Mouse (Mus musculus): ENCODE data around the gene Katnbl1. TPM values are rescaled to one million over a fixed set of nuclear protein-coding genes. Genes with fewer than 3 reads are reported as not detected.

The Katnbl1 gene
- total RNA-seq (2015; ENCODE audit: low replicate concordance) (8.5 and 11.9 TPM in 2 replicates), total RNA-seq (2017; ENCODE audit: low replicate concordance) (2.0 and 8.1 TPM in 2 replicates)

GRCm38 (mm10) chr2:112378973-112379898 lies at the start of gene Katnbl1:
Katnbl1 (plus strand) TSS chr2:112379211.
- peak; percentile 97 for ATAC-seq (replicated peaks; ENCODE audit: low FRiP score, poor library complexity, severe bottlenecking)

GRCm38 (mm10) chr2:112332051-112332898 lies 46.7 kb upstream of the Katnbl1 start:
- ATAC-seq (replicated peaks; ENCODE audit: low FRiP score, poor library complexity, severe bottlenecking): no peak

GRCm38 (mm10) chr2:112337211-112337610 lies 41.8 kb upstream of the Katnbl1 start:
- no peak for ATAC-seq (replicated peaks; ENCODE audit: low FRiP score, poor library complexity, severe bottlenecking)

GRCm38 (mm10) chr2:112339736-112340135 lies 39.3 kb upstream of the Katnbl1 start:
- ATAC-seq (replicated peaks; ENCODE audit: low FRiP score, poor library complexity, severe bottlenecking): no peak

- ATAC-seq (replicated peaks; ENCODE audit: low FRiP score, poor library complexity, severe bottlenecking): no peak
Measured at GRCm38 (mm10) chr2:112341117-112341516, 37.9 kb upstream of the Katnbl1 start.

GRCm38 (mm10) chr2:112348246-112348645 lies 30.8 kb upstream of the Katnbl1 start:
- no peak for ATAC-seq (replicated peaks; ENCODE audit: low FRiP score, poor library complexity, severe bottlenecking)

- ATAC-seq (replicated peaks; ENCODE audit: low FRiP score, poor library complexity, severe bottlenecking): no peak
Measured at GRCm38 (mm10) chr2:112353685-112354455, 25.1 kb upstream of the Katnbl1 start.

GRCm38 (mm10) chr2:112359611-112360010 lies 19.4 kb upstream of the Katnbl1 start:
- no peak for ATAC-seq (replicated peaks; ENCODE audit: low FRiP score, poor library complexity, severe bottlenecking)

- ATAC-seq (replicated peaks; ENCODE audit: low FRiP score, poor library complexity, severe bottlenecking): no peak
Measured at GRCm38 (mm10) chr2:112360012-112360780, 18.8 kb upstream of the Katnbl1 start.

GRCm38 (mm10) chr2:112360781-112361169 lies 18.2 kb upstream of the Katnbl1 start:
- ATAC-seq (replicated peaks; ENCODE audit: low FRiP score, poor library complexity, severe bottlenecking): no peak

GRCm38 (mm10) chr2:112367222-112367621 lies 11.8 kb upstream of the Katnbl1 start:
- ATAC-seq (replicated peaks; ENCODE audit: low FRiP score, poor library complexity, severe bottlenecking): peak; percentile 44

- ATAC-seq (replicated peaks; ENCODE audit: low FRiP score, poor library complexity, severe bottlenecking): peak; percentile 91
Measured at GRCm38 (mm10) chr2:112367726-112368673, 11.0 kb upstream of the Katnbl1 start, which contains the start of gene Emc4. Emc4 (minus strand) TSS chr2:112368027.

- ATAC-seq (replicated peaks; ENCODE audit: low FRiP score, poor library complexity, severe bottlenecking): no peak
Measured at GRCm38 (mm10) chr2:112369941-112370340, 9.1 kb upstream of the Katnbl1 start.

- ATAC-seq (replicated peaks; ENCODE audit: low FRiP score, poor library complexity, severe bottlenecking): no peak
Measured at GRCm38 (mm10) chr2:112373141-112373540, 5.9 kb upstream of the Katnbl1 start.

- ATAC-seq (replicated peaks; ENCODE audit: low FRiP score, poor library complexity, severe bottlenecking): no peak
Measured at GRCm38 (mm10) chr2:112374610-112375009, 4.4 kb upstream of the Katnbl1 start.

GRCm38 (mm10) chr2:112380131-112380530 lies 1.1 kb downstream of the Katnbl1 start:
- ATAC-seq (replicated peaks; ENCODE audit: low FRiP score, poor library complexity, severe bottlenecking): no peak

- no peak for ATAC-seq (replicated peaks; ENCODE audit: low FRiP score, poor library complexity, severe bottlenecking)
Measured at GRCm38 (mm10) chr2:112381219-112381618, 2.2 kb downstream of the Katnbl1 start.

- ATAC-seq (replicated peaks; ENCODE audit: low FRiP score, poor library complexity, severe bottlenecking): no peak
Measured at GRCm38 (mm10) chr2:112390843-112391242, 11.8 kb downstream of the Katnbl1 start.

Measured in erythroblast, adult 5-6 weeks (primary cell).